Mouse (Mus musculus): ENCODE measurements at regions not wholly inside any gene's neighbourhood (a gene's known extent, or its start where the extent isn't known, plus 50 kb on each side); places are given as distances from the start of the nearest gene placed in this dataset.

DNA sequence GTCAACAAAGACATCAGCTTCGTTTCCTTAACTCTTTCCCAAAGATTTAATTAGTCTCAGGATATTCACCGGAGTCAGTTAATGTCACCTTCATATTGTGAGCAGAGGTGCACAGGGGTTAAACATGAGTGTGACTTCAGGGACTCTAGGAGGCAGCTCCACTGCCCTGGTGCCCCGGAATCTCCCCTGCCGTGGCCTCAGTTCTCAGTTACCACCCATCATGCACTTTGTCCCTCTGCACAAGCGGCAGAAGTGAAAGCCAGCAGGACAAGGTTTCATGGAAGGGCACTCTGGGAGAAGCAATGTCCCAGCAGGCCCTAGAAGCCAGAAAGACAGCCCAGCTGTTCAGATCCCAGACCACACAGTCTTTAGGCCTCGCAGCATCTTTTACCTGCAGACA, 150.5 kb upstream of the Egln3 start:
- Histone ChIP-seq H3K9ac (replicated peaks; ENCODE audit: low read depth, low read length) (no peak overlapping the region), H3K27me3 (ENCODE audit: control insufficient read depth, insufficient read depth, low read length) (no peaks in the 10 kb centered on the region), H3K4me2 (replicated peaks; ENCODE audit: low read depth, low read length) (no peak overlapping the region), H3K4me1 (ENCODE audit: control insufficient read depth, insufficient read depth, low read length) (0 out of 2 replicates have a peak, but pooled peaks cover 7% of the 10 kb centered on the region), H3K36me3 (ENCODE audit: control insufficient read depth, insufficient read depth, low read length) (no peaks in the 10 kb centered on the region), H3K4me3 (ENCODE audit: low read depth, low read length) (no peak overlapping the region), H3K9me3 (ENCODE audit: control insufficient read depth, low read depth, low read length) (no peaks in the 10 kb centered on the region; the same call in 1 of the 2 replicates), H3K27ac (ENCODE audit: low read length) (no peak overlapping the region)
- no peak for ATAC-seq (ENCODE audit: insufficient number of reproducible peaks, insufficient read depth, low FRiP score, low read depth)
- 56% methylated on average over 6 of the region's 6 CpGs for WGBS

DNA sequence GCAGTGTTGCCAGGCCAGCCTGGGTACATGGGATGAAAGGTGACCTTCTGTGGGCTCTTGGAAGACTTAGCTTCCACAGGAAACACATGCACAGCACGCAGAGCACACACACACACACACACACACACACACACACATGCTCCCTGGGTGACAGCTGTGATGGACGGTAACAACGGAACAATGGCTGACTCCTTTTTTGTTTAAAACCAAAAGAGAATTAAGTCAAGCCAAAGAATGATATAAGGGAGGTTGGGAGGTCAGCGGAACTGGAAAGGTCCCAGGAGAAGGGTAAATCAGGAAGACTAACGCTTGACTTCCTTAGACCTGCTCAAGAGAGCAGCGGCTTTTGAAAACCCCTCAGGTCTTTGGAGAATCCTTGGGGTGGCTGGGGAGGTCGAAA, 150.0 kb upstream of the Egln3 start:
- Histone ChIP-seq H3K9ac (replicated peaks; ENCODE audit: low read depth, low read length) (no peak overlapping the region), H3K27me3 (ENCODE audit: control insufficient read depth, insufficient read depth, low read length) (no peaks in the 10 kb centered on the region), H3K36me3 (ENCODE audit: control insufficient read depth, insufficient read depth, low read length) (no peaks in the 10 kb centered on the region), H3K27ac (ENCODE audit: low read length) (no peak overlapping the region), H3K9me3 (ENCODE audit: control insufficient read depth, low read depth, low read length) (no peaks in the 10 kb centered on the region; the same call in 1 of the 2 replicates), H3K4me2 (replicated peaks; ENCODE audit: low read depth, low read length) (no peak overlapping the region), H3K4me1 (ENCODE audit: control insufficient read depth, insufficient read depth, low read length) (0 out of 2 replicates have a peak, but pooled peaks cover 7% of the 10 kb centered on the region), H3K4me3 (ENCODE audit: low read depth, low read length) (no peak overlapping the region)
- no peak; the same call in 1 of the 2 replicates for ATAC-seq (ENCODE audit: insufficient number of reproducible peaks, insufficient read depth, low FRiP score, low read depth)
- WGBS = 52% methylated on average over 7 of the region's 7 CpGs

DNA sequence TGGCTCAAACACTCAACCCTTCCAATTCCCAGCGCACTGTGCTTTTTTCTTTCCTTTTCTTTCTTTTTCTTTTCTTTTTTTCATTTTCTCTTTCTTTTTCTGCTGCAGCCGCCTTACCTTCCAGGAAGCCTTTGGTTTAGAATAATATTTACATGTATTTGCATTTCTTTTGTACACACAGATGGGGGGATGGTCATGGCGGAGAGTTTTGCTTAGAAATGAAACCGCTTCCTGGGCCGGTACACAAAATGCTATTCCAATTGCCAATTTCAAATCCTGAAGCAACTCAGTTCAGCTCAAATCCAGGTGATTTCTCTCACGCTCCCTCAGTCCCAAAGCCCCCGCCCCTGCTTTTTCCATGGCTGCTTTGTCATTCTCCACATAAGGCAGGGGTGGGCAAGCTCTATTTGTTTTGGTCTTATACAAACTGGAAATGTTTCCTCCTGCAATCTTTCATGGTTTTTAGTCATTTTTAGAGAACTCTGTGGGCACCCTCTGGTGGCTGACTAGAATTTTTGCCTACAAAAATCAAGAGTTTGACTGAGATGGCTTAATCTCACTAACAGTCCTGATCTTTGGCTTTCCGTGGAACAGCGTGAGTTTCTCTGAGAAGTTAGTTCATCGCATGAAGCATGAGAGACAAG, 149.4 kb upstream of the Egln3 start:
- no peak for ATAC-seq (ENCODE audit: insufficient number of reproducible peaks, insufficient read depth, low FRiP score, low read depth)
- Histone ChIP-seq H3K9me3 (ENCODE audit: control insufficient read depth, low read depth, low read length) (no peaks in the 10 kb centered on the region; the same call in 1 of the 2 replicates), H3K4me2 (replicated peaks; ENCODE audit: low read depth, low read length) (peak overlapping the region; percentile 20), H3K27me3 (ENCODE audit: control insufficient read depth, insufficient read depth, low read length) (no peaks in the 10 kb centered on the region), H3K4me3 (ENCODE audit: low read depth, low read length) (no peak overlapping the region), H3K36me3 (ENCODE audit: control insufficient read depth, insufficient read depth, low read length) (no peaks in the 10 kb centered on the region), H3K4me1 (ENCODE audit: control insufficient read depth, insufficient read depth, low read length) (0 out of 2 replicates have a peak, but pooled peaks cover 7% of the 10 kb centered on the region), H3K27ac (ENCODE audit: low read length) (peak overlapping the region; percentile 7; the same call in 1 of the 2 replicates), H3K9ac (replicated peaks; ENCODE audit: low read depth, low read length) (no peak overlapping the region)
- WGBS = 58% methylated on average over 10 of the region's 10 CpGs

DNA sequence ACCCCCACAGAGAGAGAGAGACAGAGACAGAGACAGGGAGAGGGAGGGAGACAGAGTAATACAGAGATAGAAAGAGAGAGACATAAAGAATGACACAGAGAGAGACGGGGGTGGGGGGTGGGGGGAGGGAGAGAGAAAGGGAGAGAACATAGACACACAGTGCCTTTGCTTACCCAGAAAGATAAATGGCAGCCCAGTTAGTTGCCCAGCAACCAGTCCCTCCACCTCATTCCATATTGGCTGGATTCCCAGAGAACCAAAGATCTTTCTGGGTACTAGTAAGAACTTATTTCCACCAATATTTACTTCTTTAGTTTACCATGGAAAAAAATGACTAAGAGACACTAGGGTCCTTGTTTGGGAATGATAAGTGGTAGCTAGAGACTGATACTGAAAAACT, 146.6 kb upstream of the Egln3 start:
- H3K4me3 ChIP-seq (ENCODE audit: low read depth, low read length) = no peak overlapping the region
- H3K36me3 ChIP-seq (ENCODE audit: control insufficient read depth, insufficient read depth, low read length) = no peaks in the 10 kb centered on the region
- H3K4me2 ChIP-seq (replicated peaks; ENCODE audit: low read depth, low read length) = no peak overlapping the region
- H3K9me3 ChIP-seq (ENCODE audit: control insufficient read depth, low read depth, low read length) = no peaks in the 10 kb centered on the region
- 24% methylated on average over 1 of the region's 1 CpGs for WGBS
- H3K27me3 ChIP-seq (ENCODE audit: control insufficient read depth, insufficient read depth, low read length) = no peaks in the 10 kb centered on the region
- H3K27ac ChIP-seq (ENCODE audit: low read length) = no peak overlapping the region
- no peak overlapping the region for H3K9ac ChIP-seq (replicated peaks; ENCODE audit: low read depth, low read length)
- H3K4me1 ChIP-seq (ENCODE audit: control insufficient read depth, insufficient read depth, low read length) = 0 out of 2 replicates have a peak, but pooled peaks cover 7% of the 10 kb centered on the region
- no peak for ATAC-seq (ENCODE audit: insufficient number of reproducible peaks, insufficient read depth, low FRiP score, low read depth)

DNA sequence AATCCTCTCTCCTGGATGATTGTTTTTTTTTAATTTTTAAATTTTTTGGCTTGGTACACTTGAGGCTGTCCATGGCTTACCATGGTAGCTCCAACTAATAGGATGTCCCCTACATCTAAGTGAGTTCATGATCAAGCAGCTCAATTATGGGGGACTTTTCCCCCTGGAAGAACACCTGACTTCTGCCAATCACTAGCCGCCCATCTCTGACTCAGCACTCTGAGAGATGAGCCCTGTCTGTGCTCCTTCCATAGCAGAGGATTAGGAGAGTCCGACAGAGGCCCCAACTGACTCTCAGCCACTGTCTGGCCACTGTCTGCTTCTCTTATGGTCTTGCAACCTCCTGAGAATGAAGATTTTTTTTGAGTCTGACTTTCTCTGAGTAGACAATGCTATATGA, 145.7 kb upstream of the Egln3 start:
- ATAC-seq (ENCODE audit: insufficient number of reproducible peaks, insufficient read depth, low FRiP score, low read depth) = no peak
- no peak overlapping the region for H3K27ac ChIP-seq (ENCODE audit: low read length)

DNA sequence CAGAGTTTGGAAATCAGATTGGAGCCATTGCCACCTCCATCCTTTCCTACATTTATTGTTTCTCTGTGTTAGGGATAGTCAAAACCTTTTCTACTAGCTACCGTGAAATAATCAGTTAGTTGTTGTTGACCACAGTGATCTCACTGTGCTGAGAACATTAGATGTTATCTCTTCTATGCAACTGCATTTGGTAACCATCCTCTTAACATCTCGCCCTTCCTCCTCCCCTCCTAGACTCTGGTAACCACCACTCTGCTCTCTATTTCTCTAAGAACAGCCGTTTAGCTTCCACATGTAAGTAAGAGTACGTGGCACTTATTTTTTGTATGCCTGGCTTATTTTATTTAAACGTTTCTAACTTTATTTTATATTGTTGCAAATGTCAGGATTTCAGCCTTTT, 139.8 kb upstream of the Egln3 start:
- Histone ChIP-seq H3K9me3 (ENCODE audit: control insufficient read depth, low read depth, low read length) (no peaks in the 10 kb centered on the region), H3K4me1 (ENCODE audit: control insufficient read depth, insufficient read depth, low read length) (no peaks in the 10 kb centered on the region), H3K4me2 (replicated peaks; ENCODE audit: low read depth, low read length) (no peak overlapping the region), H3K27ac (ENCODE audit: low read length) (no peak overlapping the region), H3K36me3 (ENCODE audit: control insufficient read depth, insufficient read depth, low read length) (no peaks in the 10 kb centered on the region), H3K9ac (replicated peaks; ENCODE audit: low read depth, low read length) (no peak overlapping the region), H3K4me3 (ENCODE audit: low read depth, low read length) (no peak overlapping the region), H3K27me3 (ENCODE audit: control insufficient read depth, insufficient read depth, low read length) (no peaks in the 10 kb centered on the region)
- 79% methylated on average over 5 of the region's 5 CpGs for WGBS
- ATAC-seq (ENCODE audit: insufficient number of reproducible peaks, insufficient read depth, low FRiP score, low read depth) = no peak

More for the DNA sequence above, 145.7 kb upstream of the Egln3 start:
- no peak overlapping the region for H3K4me3 ChIP-seq (ENCODE audit: low read depth, low read length)
- WGBS = 70% methylated on average over 2 of the region's 2 CpGs
- H3K27me3 ChIP-seq (ENCODE audit: control insufficient read depth, insufficient read depth, low read length) = no peaks in the 10 kb centered on the region
- H3K4me2 ChIP-seq (replicated peaks; ENCODE audit: low read depth, low read length) = no peak overlapping the region
- no peaks in the 10 kb centered on the region for H3K9me3 ChIP-seq (ENCODE audit: control insufficient read depth, low read depth, low read length)
- 0 out of 2 replicates have a peak, but pooled peaks cover 7% of the 10 kb centered on the region for H3K4me1 ChIP-seq (ENCODE audit: control insufficient read depth, insufficient read depth, low read length)
- no peak overlapping the region for H3K9ac ChIP-seq (replicated peaks; ENCODE audit: low read depth, low read length)
- H3K36me3 ChIP-seq (ENCODE audit: control insufficient read depth, insufficient read depth, low read length) = no peaks in the 10 kb centered on the region

DNA sequence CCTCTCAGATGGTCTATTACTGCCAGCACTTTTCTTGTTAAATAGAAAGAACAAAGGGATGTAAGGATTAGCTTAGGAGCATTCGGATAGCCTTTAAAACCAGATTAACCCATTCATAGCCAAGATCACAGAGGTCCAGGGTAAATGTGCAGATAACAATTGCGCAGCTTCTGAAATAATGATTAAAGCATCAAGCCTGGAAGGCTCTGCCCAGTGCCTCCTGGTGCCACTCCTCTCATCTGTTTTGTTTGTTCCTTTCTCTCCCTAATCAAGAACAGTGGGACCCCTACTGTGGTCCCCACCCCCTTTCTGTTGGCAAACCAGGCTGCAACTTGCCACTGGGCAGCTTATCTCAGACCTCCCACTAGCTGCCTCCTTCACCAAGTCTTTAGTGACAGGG, 131.8 kb upstream of the Egln3 start:
- Histone ChIP-seq H3K4me3 (ENCODE audit: low read depth, low read length) (no peak overlapping the region), H3K4me1 (ENCODE audit: control insufficient read depth, insufficient read depth, low read length) (no peaks in the 10 kb centered on the region), H3K36me3 (ENCODE audit: control insufficient read depth, insufficient read depth, low read length) (no peaks in the 10 kb centered on the region), H3K9ac (replicated peaks; ENCODE audit: low read depth, low read length) (no peak overlapping the region), H3K27ac (ENCODE audit: low read length) (no peak overlapping the region), H3K9me3 (ENCODE audit: control insufficient read depth, low read depth, low read length) (no peaks in the 10 kb centered on the region), H3K27me3 (ENCODE audit: control insufficient read depth, insufficient read depth, low read length) (no peaks in the 10 kb centered on the region), H3K4me2 (replicated peaks; ENCODE audit: low read depth, low read length) (no peak overlapping the region)
- no peak for ATAC-seq (ENCODE audit: insufficient number of reproducible peaks, insufficient read depth, low FRiP score, low read depth)
- 34% methylated on average over 2 of the region's 2 CpGs for WGBS

DNA sequence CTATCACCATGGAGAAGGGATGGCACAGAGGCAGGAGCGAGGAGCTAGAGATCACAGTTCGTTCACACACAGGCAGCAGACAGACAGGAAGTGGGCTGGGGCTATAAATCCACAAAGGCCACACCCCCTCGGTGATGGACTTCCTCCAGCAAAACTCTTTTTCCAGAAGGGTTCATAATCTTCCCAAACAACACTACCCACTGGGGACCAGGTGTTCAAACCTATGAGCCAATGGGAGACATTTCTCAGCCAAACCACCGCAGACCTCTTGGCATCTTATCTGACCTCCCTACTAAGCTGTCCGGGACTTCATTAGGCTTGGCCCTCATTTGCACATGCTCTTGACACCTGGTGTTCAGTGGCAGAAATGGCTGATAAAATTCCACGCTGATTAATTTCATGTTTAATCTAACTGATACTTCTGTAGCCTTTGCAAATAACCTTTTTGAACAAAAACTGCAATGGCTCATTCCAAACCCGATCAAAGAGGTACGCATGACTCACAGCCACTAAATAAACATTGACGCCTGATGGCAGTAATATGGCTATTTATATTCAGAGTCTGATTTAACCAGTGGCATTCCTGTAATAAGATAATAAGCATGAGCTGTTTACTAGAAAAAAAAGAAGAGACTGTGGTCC, 131.0 kb upstream of the Egln3 start:
- peak; percentile 82 for ATAC-seq (ENCODE audit: insufficient number of reproducible peaks, insufficient read depth, low FRiP score, low read depth)
- 48% methylated on average over 9 of the region's 9 CpGs for WGBS
- H3K4me3 ChIP-seq (ENCODE audit: low read depth, low read length) = no peak overlapping the region
- H3K27me3 ChIP-seq (ENCODE audit: control insufficient read depth, insufficient read depth, low read length) = no peaks in the 10 kb centered on the region
- no peaks in the 10 kb centered on the region for H3K9me3 ChIP-seq (ENCODE audit: control insufficient read depth, low read depth, low read length)
- no peaks in the 10 kb centered on the region for H3K36me3 ChIP-seq (ENCODE audit: control insufficient read depth, insufficient read depth, low read length)
- no peak overlapping the region for H3K4me2 ChIP-seq (replicated peaks; ENCODE audit: low read depth, low read length)
- no peak overlapping the region for H3K27ac ChIP-seq (ENCODE audit: low read length)
- no peaks in the 10 kb centered on the region for H3K4me1 ChIP-seq (ENCODE audit: control insufficient read depth, insufficient read depth, low read length)
- no peak overlapping the region for H3K9ac ChIP-seq (replicated peaks; ENCODE audit: low read depth, low read length)
